Mouse (Mus musculus) intestine, embryonic 15.5 days (tissue): ENCODE data around the gene Itgb1bp1. TPM values are rescaled to one million over a fixed set of nuclear protein-coding genes. Genes with fewer than 3 reads are reported as not detected.

Experiments
- ATAC-seq: fragments of 200-750 bp; cut with Nextera tagmentation; 2 replicates; pipeline ENCODE4 v1.8.0; 2017; ENCODE audit warnings: moderate TSS enrichment, moderate library complexity
- H3K27ac ChIP-seq: fragments of 300-500 bp; sonication (generic); 2 replicates; pipeline ENCODE4 v1.5.1; 2015; ENCODE audit warnings: mild to moderate bottlenecking, inconsistent platforms
- H3K27me3 ChIP-seq: fragments of 300-500 bp; sonication (generic); replicated peaks from 2 replicates; pipeline ENCODE4 v1.6.1; 2015; ENCODE audit warnings: inconsistent platforms
- H3K36me3 ChIP-seq: fragments of 300-500 bp; sonication (generic); 2 replicates; pipeline ENCODE4 v1.6.1; 2015; ENCODE audit warnings: inconsistent platforms
- H3K4me1 ChIP-seq: fragments of 300-500 bp; sonication (generic); replicated peaks from 2 replicates; pipeline ENCODE4 v1.6.1; 2015; ENCODE audit warnings: inconsistent platforms
- H3K4me2 ChIP-seq: fragments of 300-500 bp; sonication (generic); replicated peaks from 2 replicates; pipeline ENCODE4 v1.6.1; 2015; ENCODE audit warnings: mild to moderate bottlenecking, inconsistent platforms
- H3K4me3 ChIP-seq: fragments of 300-500 bp; sonication (generic); replicated peaks from 2 replicates; pipeline ENCODE4 v1.5.1; 2015; ENCODE audit warnings: inconsistent platforms
- H3K9ac ChIP-seq: fragments of 300-500 bp; sonication (generic); 2 replicates; pipeline ENCODE4 v1.6.1; 2015; ENCODE audit warnings: inconsistent platforms
- H3K9me3 ChIP-seq: fragments of 300-500 bp; sonication (generic); 2 replicates; pipeline ENCODE4 v1.6.1; 2016; ENCODE audit warnings: inconsistent platforms
- WGBS: fragments of 180-500 bp; shearing (Covaris S2); methylation state at CpG from one replicate; pipeline ENCODE4 v1.1.7; 2015; 5-methylcytosine and 5-hydroxymethylcytosine counted together
- polyA plus RNA-seq: library from polyadenylated mRNA; unstranded; fragments of >200 nt; fragmentation: Nextera tagmentation; extraction: Ambion mirVana; gene quantifications from 2 replicates; pipeline ENCODE4 v1.2.1, GENCODE M21; 2015

Itgb1bp1 gene
- polyA plus RNA-seq, 1 experiment from 2014 or later, result 37.6 TPM

DNA sequence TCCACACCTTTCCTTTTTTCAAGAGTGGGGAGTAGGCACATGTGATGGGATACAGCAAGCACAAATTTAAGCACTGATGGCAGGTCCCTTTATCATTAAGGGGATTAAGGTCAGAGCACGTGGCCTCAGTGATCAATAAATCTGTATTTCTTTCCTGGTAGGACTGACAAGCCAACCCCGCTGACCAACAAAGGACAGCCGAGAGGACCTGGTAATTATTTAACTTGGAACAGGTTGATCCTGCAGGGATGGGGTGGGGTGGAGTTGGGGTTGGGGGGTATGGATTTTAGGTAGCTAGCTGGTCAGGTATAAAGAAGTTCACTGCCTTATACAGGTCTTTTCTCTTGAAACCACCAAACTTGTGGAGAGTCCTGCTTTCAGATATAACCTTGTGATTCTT, 21.1 kb downstream of the Itgb1bp1 start:
- Histone ChIP-seq H3K4me1 (peaks cover 4% of the 10 kb centered on the region; the same call in 1 of the 2 replicates), H3K36me3 (peaks cover 10% of the 10 kb centered on the region), H3K27ac (no peak overlapping the region), H3K4me2 (no peak overlapping the region), H3K9ac (no peak overlapping the region), H3K27me3 (no peaks in the 10 kb centered on the region), H3K4me3 (no peak overlapping the region), H3K9me3 (no peaks in the 10 kb centered on the region)
- WGBS, result 64% methylated on average over 3 of the region's 3 CpGs
- ATAC-seq, result 0 out of 2 replicates have a peak, but pooled peaks have one; percentile 8

- no peak overlapping the region for H3K9ac ChIP-seq
- ATAC-seq, result no peak
- peaks cover 10% of the 10 kb centered on the region for H3K36me3 ChIP-seq
- WGBS, result 63% methylated on average over 5 of the region's 5 CpGs
- no peaks in the 10 kb centered on the region for H3K9me3 ChIP-seq
- no peaks in the 10 kb centered on the region for H3K27me3 ChIP-seq
- H3K4me3 ChIP-seq, result no peak overlapping the region
- no peak overlapping the region for H3K27ac ChIP-seq
- peaks cover 4% of the 10 kb centered on the region; the same call in 1 of the 2 replicates for H3K4me1 ChIP-seq
- H3K4me2 ChIP-seq, result no peak overlapping the region
Observed at GRCm38 (mm10) chr12:21264241-21264640, 21.8 kb downstream of the Itgb1bp1 start.

DNA sequence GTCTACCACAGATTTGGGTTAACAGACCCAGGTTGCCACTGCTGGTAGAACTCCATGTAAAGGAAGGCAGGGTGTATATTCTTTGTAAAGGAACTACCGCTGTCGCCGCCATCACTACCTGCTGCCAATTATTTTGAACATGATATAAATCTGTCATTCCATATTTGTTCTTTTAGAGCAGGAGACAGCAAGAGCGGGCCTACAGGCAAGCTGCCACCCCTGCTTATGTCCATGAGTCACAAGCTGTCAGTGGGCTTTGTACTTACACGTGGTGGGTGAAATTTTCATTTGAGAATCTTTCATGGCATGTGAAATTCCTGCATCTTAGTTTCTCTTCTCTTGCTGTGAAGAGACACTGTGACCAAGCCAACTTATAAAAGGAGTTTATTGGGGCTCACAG, 22.8 kb downstream of the Itgb1bp1 start:
- Histone ChIP-seq H3K4me3 (no peak overlapping the region), H3K36me3 (peaks cover 10% of the 10 kb centered on the region), H3K9ac (no peak overlapping the region), H3K4me1 (peaks cover 4% of the 10 kb centered on the region; the same call in 1 of the 2 replicates), H3K4me2 (no peak overlapping the region), H3K27me3 (no peaks in the 10 kb centered on the region), H3K9me3 (no peaks in the 10 kb centered on the region), H3K27ac (no peak overlapping the region)
- WGBS, result 98% methylated on average over 5 of the region's 5 CpGs
- no peak for ATAC-seq

DNA sequence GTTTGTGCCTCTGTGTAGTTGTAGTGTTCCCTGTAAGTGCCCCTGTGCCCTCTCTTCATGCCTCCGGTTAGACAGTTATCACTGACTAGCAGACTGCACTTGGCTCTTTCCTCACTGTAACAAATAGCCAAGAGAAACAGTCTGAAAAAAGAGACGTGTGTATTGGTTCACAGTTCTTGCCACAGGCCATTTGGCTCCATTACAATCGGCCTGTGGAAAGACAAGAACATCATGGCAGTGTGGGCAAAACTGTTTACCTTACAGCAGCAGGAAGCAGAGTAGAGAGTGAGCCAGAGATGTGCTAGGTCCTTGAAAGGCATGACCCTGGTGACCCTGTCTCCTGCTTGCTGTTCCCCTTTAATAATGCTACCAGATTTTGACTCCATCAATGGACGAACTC, 24.6 kb downstream of the Itgb1bp1 start:
- Histone ChIP-seq H3K4me3 (no peak overlapping the region), H3K27me3 (no peaks in the 10 kb centered on the region), H3K9me3 (no peaks in the 10 kb centered on the region), H3K36me3 (peaks cover 16% of the 10 kb centered on the region), H3K4me2 (no peak overlapping the region), H3K4me1 (peaks cover 4% of the 10 kb centered on the region; the same call in 1 of the 2 replicates), H3K9ac (no peak overlapping the region), H3K27ac (no peak overlapping the region)
- 72% methylated on average over 4 of the region's 4 CpGs for WGBS
- ATAC-seq, result no peak

- H3K36me3 ChIP-seq, result peaks cover 12% of the 10 kb centered on the region
- ATAC-seq, result 0 out of 2 replicates have a peak, but pooled peaks have one; percentile 37
Observed at GRCm38 (mm10) chr12:21260494-21261256, 25.4 kb downstream of the Itgb1bp1 start.

GRCm38 (mm10) chr12:21247711-21248392, 38.2 kb downstream of the Itgb1bp1 start:
- Histone ChIP-seq H3K4me3 (no peak overlapping the region), H3K9ac (no peak overlapping the region), H3K4me1 (no peaks in the 10 kb centered on the region), H3K27ac (no peak overlapping the region), H3K36me3 (peaks cover 18% of the 10 kb centered on the region), H3K4me2 (no peak overlapping the region), H3K9me3 (no peaks in the 10 kb centered on the region), H3K27me3 (no peaks in the 10 kb centered on the region)
- 54% methylated on average over 7 of the region's 7 CpGs for WGBS
- ATAC-seq, result peak; percentile 76

More at GRCm38 (mm10) chr12:21260494-21261256, 25.4 kb downstream of the Itgb1bp1 start:
- Histone ChIP-seq H3K27me3 (no peaks in the 10 kb centered on the region), H3K4me1 (peaks cover 4% of the 10 kb centered on the region; the same call in 1 of the 2 replicates), H3K4me2 (no peak overlapping the region), H3K4me3 (no peak overlapping the region), H3K27ac (no peak overlapping the region), H3K9ac (no peak overlapping the region), H3K9me3 (no peaks in the 10 kb centered on the region)
- WGBS, result 90% methylated on average over 6 of the region's 6 CpGs

- Histone ChIP-seq H3K36me3 (peaks cover 3% of the 10 kb centered on the region; the same call in 1 of the 2 replicates), H3K4me1 (no peaks in the 10 kb centered on the region), H3K9me3 (no peaks in the 10 kb centered on the region), H3K27ac (no peak overlapping the region), H3K27me3 (no peaks in the 10 kb centered on the region), H3K4me2 (no peak overlapping the region), H3K9ac (no peak overlapping the region), H3K4me3 (no peak overlapping the region)
- ATAC-seq, result 0 out of 2 replicates have a peak, but pooled peaks have one; percentile 37
- WGBS, result 97% methylated on average over 11 of the region's 11 CpGs
Observed at GRCm38 (mm10) chr12:21244375-21244960, 41.6 kb downstream of the Itgb1bp1 start.

DNA sequence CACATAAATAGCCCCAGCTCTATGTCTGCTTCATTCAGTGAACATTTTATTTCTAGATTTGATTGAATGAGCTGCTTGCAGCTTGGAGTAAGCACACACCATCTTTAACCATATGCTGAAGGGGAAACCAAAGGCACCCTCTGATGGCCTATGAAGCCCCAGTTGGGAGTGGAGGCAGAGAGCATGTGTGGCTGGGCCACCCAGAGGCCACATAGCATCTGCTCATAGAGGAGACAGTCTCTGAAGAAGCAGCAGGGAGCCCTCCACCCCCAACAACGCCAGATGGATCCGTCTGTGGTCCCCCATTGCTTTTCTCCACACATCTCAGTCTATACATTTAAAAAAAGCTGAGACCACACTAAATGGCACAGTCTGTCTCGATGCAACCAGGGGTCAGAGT, 44.1 kb downstream of the Itgb1bp1 start:
- H3K9ac ChIP-seq, result no peak overlapping the region
- no peak for ATAC-seq
- no peaks in the 10 kb centered on the region for H3K27me3 ChIP-seq
- H3K4me1 ChIP-seq, result no peaks in the 10 kb centered on the region
- no peak overlapping the region for H3K4me2 ChIP-seq
- WGBS, result 85% methylated on average over 3 of the region's 3 CpGs
- peaks cover 3% of the 10 kb centered on the region; the same call in 1 of the 2 replicates for H3K36me3 ChIP-seq
- no peak overlapping the region for H3K4me3 ChIP-seq
- no peaks in the 10 kb centered on the region for H3K9me3 ChIP-seq
- H3K27ac ChIP-seq, result no peak overlapping the region

DNA sequence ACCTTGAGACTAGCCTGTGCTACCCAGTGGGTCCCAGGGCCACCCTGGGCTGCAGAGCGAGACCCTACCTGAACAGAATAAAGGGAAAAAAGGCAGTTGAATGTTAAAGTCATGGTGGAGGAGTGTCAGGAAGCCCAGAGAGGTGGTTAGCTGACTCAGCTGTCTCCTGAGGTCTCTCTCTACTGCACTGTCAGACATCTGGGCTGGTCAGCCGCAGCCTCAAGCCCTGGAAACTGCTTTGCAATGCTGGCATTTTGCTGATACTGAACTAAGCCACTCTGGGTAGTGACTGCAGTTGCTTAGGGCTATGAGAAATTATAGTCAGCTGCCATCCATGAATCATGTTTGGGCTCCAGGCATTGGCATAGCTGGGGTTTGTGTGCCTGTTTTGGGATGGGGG, 51.5 kb downstream of the Itgb1bp1 start:
- no peak for ATAC-seq
- no peaks in the 10 kb centered on the region for H3K36me3 ChIP-seq

DNA sequence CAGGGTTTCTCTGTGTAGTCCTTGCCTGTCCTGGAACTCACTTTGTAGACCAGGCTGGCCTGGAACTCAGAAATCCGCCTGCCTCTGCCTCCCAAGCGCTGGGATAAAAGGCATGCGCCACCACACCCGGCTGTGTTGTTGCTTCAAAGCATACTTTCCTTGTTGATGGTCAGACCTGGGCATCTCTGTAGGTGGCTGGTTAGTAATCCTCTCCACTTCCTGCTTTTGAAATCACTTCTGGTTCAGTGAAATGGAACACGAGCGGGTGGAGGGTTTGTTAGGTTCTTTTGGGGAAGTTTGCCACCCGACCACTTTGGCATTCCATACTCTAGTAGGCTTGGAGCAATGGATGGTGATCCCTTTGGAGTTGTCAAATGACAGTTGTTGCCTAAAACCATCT, 52.4 kb downstream of the Itgb1bp1 start:
- Histone ChIP-seq H3K27me3 (no peaks in the 10 kb centered on the region), H3K9ac (no peak overlapping the region), H3K36me3 (no peaks in the 10 kb centered on the region), H3K4me3 (no peak overlapping the region), H3K4me1 (no peaks in the 10 kb centered on the region), H3K4me2 (no peak overlapping the region), H3K9me3 (no peaks in the 10 kb centered on the region), H3K27ac (no peak overlapping the region)
- ATAC-seq, result no peak
- WGBS, result 90% methylated on average over 7 of the region's 7 CpGs

More for the DNA sequence above, 51.5 kb downstream of the Itgb1bp1 start:
- H3K4me2 ChIP-seq, result no peak overlapping the region
- H3K27ac ChIP-seq, result no peak overlapping the region
- WGBS, result 87% methylated on average over 2 of the region's 2 CpGs
- H3K4me3 ChIP-seq, result no peak overlapping the region
- no peak overlapping the region for H3K9ac ChIP-seq
- no peaks in the 10 kb centered on the region for H3K9me3 ChIP-seq
- H3K27me3 ChIP-seq, result no peaks in the 10 kb centered on the region
- no peaks in the 10 kb centered on the region for H3K4me1 ChIP-seq

DNA sequence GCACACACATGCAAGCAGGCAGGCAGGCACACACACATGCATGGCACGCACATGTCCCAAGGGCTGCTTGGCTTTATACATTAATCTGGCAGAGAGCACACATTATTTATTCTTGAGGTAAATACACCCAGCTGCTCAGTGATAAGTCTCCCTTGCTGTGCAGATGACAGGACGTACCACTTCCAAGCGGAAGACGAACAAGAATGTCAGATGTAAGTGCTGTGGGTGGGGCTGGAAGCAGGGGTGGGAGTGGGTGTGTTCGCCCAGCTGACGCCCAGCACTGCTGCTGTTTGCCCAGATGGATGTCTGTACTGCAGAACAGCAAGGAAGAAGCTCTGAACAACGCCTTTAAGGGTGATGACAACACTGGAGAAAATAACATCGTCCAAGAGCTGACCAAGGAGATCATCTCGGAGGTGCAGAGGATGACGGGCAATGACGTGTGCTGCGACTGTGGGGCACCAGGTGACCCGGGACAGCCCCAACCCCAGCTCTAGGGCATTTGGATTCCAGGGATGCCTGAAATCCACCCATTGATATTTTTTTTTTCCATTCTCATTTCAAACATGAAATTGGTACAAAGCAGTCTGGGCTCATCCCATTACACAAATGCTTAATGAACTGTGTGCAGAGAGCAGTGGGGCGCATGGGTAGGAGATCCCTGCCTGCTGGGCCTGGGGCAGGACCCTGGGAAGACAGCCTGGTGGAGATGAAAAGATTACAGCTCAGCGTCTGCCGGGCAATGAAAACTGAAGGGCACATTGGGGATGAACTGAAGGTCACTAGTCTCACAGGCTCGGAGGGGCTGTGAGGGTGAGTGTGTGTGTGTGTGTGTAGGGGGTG, 56.8 kb downstream of the Itgb1bp1 start:
- WGBS, result 72% methylated on average over 17 of the region's 17 CpGs
- H3K9ac ChIP-seq, result no peak overlapping the region
- H3K27ac ChIP-seq, result no peak overlapping the region

More for the DNA sequence above, 56.8 kb downstream of the Itgb1bp1 start:
- H3K27me3 ChIP-seq, result no peaks in the 10 kb centered on the region
- no peaks in the 10 kb centered on the region for H3K9me3 ChIP-seq
- no peak for ATAC-seq
- H3K4me1 ChIP-seq, result peaks cover 9% of the 10 kb centered on the region
- H3K36me3 ChIP-seq, result no peaks in the 10 kb centered on the region
- H3K4me2 ChIP-seq, result no peak overlapping the region
- no peak overlapping the region for H3K4me3 ChIP-seq
